Mouse (Mus musculus) myocyte (in vitro differentiated cells): Measurements from ENCODE around the gene Prkrip1.

Experiments
- CEBPB ChIP-seq: IDR thresholded peaks from 2 replicates; pipeline ENCODE4 v1.6.1; 2011; ENCODE audit warnings: mild to moderate bottlenecking, moderate library complexity; ENCODE audit not compliant: poor library complexity, insufficient read depth, severe bottlenecking
- E2F4 ChIP-seq: IDR thresholded peaks from one replicate; pipeline ENCODE4 v1.6.1; 2011; ENCODE audit warnings: mild to moderate bottlenecking, control low read depth, moderate library complexity; ENCODE audit not compliant: insufficient read depth
- MAX ChIP-seq: IDR thresholded peaks from one replicate; pipeline ENCODE4 v1.6.1; 2011; ENCODE audit warnings: low read depth, mild to moderate bottlenecking, control low read depth
- MYOD1 ChIP-seq, 3 experiments: IDR thresholded peaks; one replicate each; pipeline ENCODE4 v1.6.1; 2011; ENCODE audit warnings: control low read depth in 2 of 3, low read depth in 2 of 3, mild to moderate bottlenecking in 2 of 3, moderate library complexity in 1 of 3; ENCODE audit not compliant: insufficient read length in 2 of 3, control insufficient read depth in 1 of 3
- MYOG ChIP-seq, 3 experiments: IDR thresholded peaks; one replicate each; pipeline ENCODE4 v1.6.1; 2011; ENCODE audit warnings: control low read depth in 2 of 3, low read depth in 2 of 3, mild to moderate bottlenecking in 2 of 3; ENCODE audit not compliant: insufficient read length in 2 of 3, control insufficient read depth in 1 of 3, insufficient read depth in 1 of 3
- POLR2A ChIP-seq: IDR thresholded peaks from one replicate; pipeline ENCODE4 v1.6.1; 2011; ENCODE audit warnings: low read depth, mild to moderate bottlenecking, control low read depth, moderate library complexity; ENCODE audit not compliant: insufficient read length
- POLR2AphosphoS2 ChIP-seq: IDR thresholded peaks from one replicate; pipeline ENCODE4 v1.6.1; 2011; ENCODE audit warnings: low read depth, control low read depth; ENCODE audit not compliant: insufficient read length
- SRF ChIP-seq: IDR thresholded peaks from one replicate; pipeline ENCODE4 v1.6.1; 2011; ENCODE audit warnings: low read depth; ENCODE audit not compliant: control insufficient read depth, insufficient read length
- TCF12 ChIP-seq: IDR thresholded peaks from one replicate; pipeline ENCODE4 v1.6.1; 2011; ENCODE audit warnings: mild to moderate bottlenecking, control low read depth; ENCODE audit not compliant: poor library complexity, insufficient read depth, severe bottlenecking
- TCF3 ChIP-seq: IDR thresholded peaks from one replicate; pipeline ENCODE4 v1.6.1; 2011; ENCODE audit warnings: low read depth, control low read depth; ENCODE audit not compliant: insufficient read length
- USF1 ChIP-seq: IDR thresholded peaks from one replicate; pipeline ENCODE4 v1.6.1; 2011; ENCODE audit warnings: low read depth, mild to moderate bottlenecking, control low read depth, moderate library complexity

DNA sequence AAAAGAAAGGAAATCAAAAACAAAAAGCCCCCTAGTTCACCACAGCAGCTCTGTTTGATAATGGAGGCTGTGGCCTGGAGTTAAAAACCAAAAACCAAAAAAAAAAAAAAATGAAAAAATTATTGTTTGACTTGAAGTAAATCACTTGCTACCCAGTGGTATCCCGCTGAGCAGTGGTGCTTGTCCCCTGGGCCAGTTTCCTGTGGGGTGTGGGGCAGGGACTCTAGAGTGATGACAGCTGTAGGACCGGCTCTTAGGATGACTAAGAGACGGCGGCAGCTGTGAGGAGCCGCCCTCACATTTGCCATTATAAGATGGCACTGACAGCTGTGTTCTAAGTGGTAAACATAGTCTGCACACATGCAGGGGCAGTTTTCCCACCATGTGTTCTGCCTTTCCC, 43.4 kb downstream of the Prkrip1 start:
- TF ChIP-seq POLR2A, result no peak
- TF ChIP-seq SRF, result no peak
- no peak for TF ChIP-seq TCF12
- no peak for TF ChIP-seq MAX
- no peak for TF ChIP-seq USF1
- TF ChIP-seq MYOG (IDR thresholded peaks at IDR 0.05; ENCODE audit: control insufficient read depth in 1 of 3, insufficient read depth in 1 of 3, insufficient read length in 2 of 3, low read depth in 2 of 3), result no peak
- no peak for TF ChIP-seq CEBPB
- no peak for TF ChIP-seq E2F4
- no peak for TF ChIP-seq TCF3
- TF ChIP-seq MYOD1 (IDR thresholded peaks at IDR 0.05; ENCODE audit: control insufficient read depth in 1 of 3, insufficient read length in 2 of 3, low read depth in 2 of 3), result no peak
- no peak for TF ChIP-seq POLR2AphosphoS2
